Comparison of ENCODE assay signal across 21 mouse cellular contexts in the genomic region with DNA sequence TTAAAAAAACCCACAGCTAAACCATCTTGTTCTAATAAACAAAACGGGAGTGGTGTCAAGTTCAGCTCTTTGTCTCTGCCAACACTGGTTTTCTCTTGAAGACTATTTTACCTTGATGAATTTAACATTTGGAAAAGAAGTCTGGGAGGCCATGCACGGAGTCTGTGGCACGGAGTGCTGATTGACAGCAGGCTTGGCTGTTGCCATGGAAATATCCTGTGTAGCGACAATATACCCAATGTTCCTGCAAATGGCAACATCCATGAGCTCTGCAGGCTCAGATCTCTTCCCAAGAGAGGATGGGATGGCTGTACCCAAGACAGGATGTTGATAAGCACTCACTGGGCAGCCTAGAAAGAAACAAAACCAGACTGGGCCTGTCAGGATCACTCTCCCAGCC. TPM values are rescaled to one million over a fixed set of nuclear protein-coding genes. Genes with fewer than 3 reads are reported as not detected.
A peak's percentile ranks its signal among the peaks of the same experiment; 100 is the strongest.
DNase-seq lines count a peak whose midpoint lies in the region; ATAC-seq and TF ChIP-seq lines count a peak whose summit lies in the region.
"Had no signal": no experiment of that assay in that cellular context is flagged by ENCODE, and none has a peak within 500 bp of the region (broad histone marks: within the 10 kb centered on the region; RNA-seq: fewer than 3 reads in every experiment).

No protein-coding gene starts in this region.

- H3K27me3 ChIP-seq in embryonic facial prominence, embryonic 11.5 days (ENCODE audit: control insufficient read depth, insufficient read depth, low read length) = no peaks in the 10 kb centered on the region; the same call in 1 of the 2 replicates
- H3K27me3 ChIP-seq in embryonic facial prominence, embryonic 10.5 days (replicated peaks; ENCODE audit: low read depth, poor library complexity, severe bottlenecking) = peaks cover 21% of the 10 kb centered on the region
- no peaks in the 10 kb centered on the region for H3K27me3 ChIP-seq in midbrain, postnatal 0 days (ENCODE audit: insufficient read depth, low read length)
- peaks cover 9% of the 10 kb centered on the region; the same call in 1 of the 2 replicates for H3K27me3 ChIP-seq in midbrain, embryonic 10.5 days (ENCODE audit: low read depth, poor library complexity, severe bottlenecking)
- H3K27me3 ChIP-seq: embryonic facial prominence, embryonic 12.5 days; hindbrain, embryonic 15.5 days had no signal

- H3K9me3 ChIP-seq in embryonic facial prominence, embryonic 11.5 days (replicated peaks; ENCODE audit: control insufficient read depth, low read length) = no peaks in the 10 kb centered on the region
- H3K9me3 ChIP-seq in embryonic facial prominence, embryonic 10.5 days = no peaks in the 10 kb centered on the region
- H3K9me3 ChIP-seq in midbrain, postnatal 0 days (ENCODE audit: low read length) = no peaks in the 10 kb centered on the region
- no peaks in the 10 kb centered on the region for H3K9me3 ChIP-seq in midbrain, embryonic 10.5 days (replicated peaks)
- H3K9me3 ChIP-seq: embryonic facial prominence, embryonic 12.5 days; heart, embryonic 13.5 days; hindbrain, embryonic 15.5 days had no signal

- H3K4me3 ChIP-seq in embryonic facial prominence, embryonic 11.5 days (ENCODE audit: low read depth, low read length) = no peak overlapping the region
- H3K4me3 ChIP-seq in embryonic facial prominence, embryonic 10.5 days = no peak overlapping the region
- no peak overlapping the region for H3K4me3 ChIP-seq in layer of hippocampus, adult 2 months
- H3K4me3 ChIP-seq in midbrain, postnatal 0 days (ENCODE audit: low read depth, low read length) = no peak overlapping the region
- no peak overlapping the region for H3K4me3 ChIP-seq in midbrain, embryonic 10.5 days
- H3K4me3 ChIP-seq: embryonic facial prominence, embryonic 12.5 days; heart, embryonic 13.5 days; hindbrain, embryonic 15.5 days had no signal

- H3K4me2 ChIP-seq in embryonic facial prominence, embryonic 11.5 days (ENCODE audit: low read depth, low read length) = no peak overlapping the region
- H3K4me2 ChIP-seq in midbrain, postnatal 0 days (ENCODE audit: low read depth, low read length, poor library complexity, severe bottlenecking) = no peak overlapping the region
- H3K4me2 ChIP-seq: embryonic facial prominence, embryonic 12.5 days; heart, embryonic 13.5 days; hindbrain, embryonic 15.5 days had no signal

- 28% methylated on average over 4 of the region's 4 CpGs for WGBS in embryonic facial prominence, embryonic 11.5 days
- WGBS in embryonic facial prominence, embryonic 10.5 days = 47% methylated on average over 4 of the region's 4 CpGs
- 23% methylated on average over 4 of the region's 4 CpGs for WGBS in midbrain, postnatal 0 days
- 68% methylated on average over 4 of the region's 4 CpGs for WGBS in midbrain, embryonic 10.5 days

- no peaks in the 10 kb centered on the region for H3K36me3 ChIP-seq in embryonic facial prominence, embryonic 11.5 days (replicated peaks; ENCODE audit: control insufficient read depth, insufficient read depth, low read depth, low read length)
- no peaks in the 10 kb centered on the region for H3K36me3 ChIP-seq in embryonic facial prominence, embryonic 10.5 days (replicated peaks)
- no peaks in the 10 kb centered on the region for H3K36me3 ChIP-seq in midbrain, postnatal 0 days (ENCODE audit: insufficient read depth, low read length)
- no peaks in the 10 kb centered on the region for H3K36me3 ChIP-seq in midbrain, embryonic 10.5 days
- H3K36me3 ChIP-seq: embryonic facial prominence, embryonic 12.5 days; G1E; heart, embryonic 13.5 days; hindbrain, embryonic 15.5 days had no signal

- DNase-seq in embryonic facial prominence, embryonic 11.5 days (ENCODE audit: low spot score) = peak; percentile 21
- DNase-seq in embryonic facial prominence, embryonic 10.5 days (ENCODE audit: low spot score) = no peak
- peak; percentile 31 to 38 for DNase-seq in layer of hippocampus, adult 2 months (ENCODE audit: low spot score in 2 of 2)
- DNase-seq in layer of hippocampus, postnatal 25 days (ENCODE audit: extremely low spot score in 1 of 2, low spot score in 1 of 2) = no peak
- peak; percentile 18 for DNase-seq in midbrain, postnatal 0 days (ENCODE audit: low spot score)
- no peak for DNase-seq in midbrain, embryonic 10.5 days (ENCODE audit: low spot score)
- no peak for DNase-seq in urinary bladder, postnatal 10 days (ENCODE audit: low spot score)
- DNase-seq: adrenal gland, postnatal 10 days; B cell, adult 2 months; cerebellum, adult 2 months; cerebellum, postnatal 10 days; gastrocnemius, postnatal 36 days; heart, adult 11 months; heart, postnatal 36 days had no signal

- no peak for ATAC-seq in embryonic facial prominence, embryonic 11.5 days (replicated peaks; ENCODE audit: insufficient number of reproducible peaks, low FRiP score, low TSS enrichment, low read depth)
- ATAC-seq in midbrain, postnatal 0 days (ENCODE audit: low FRiP score) = no peak
- ATAC-seq: CD4-positive, CD25-positive, alpha-beta regulatory T cell, adult 4 months had no signal

- no peak overlapping the region for H3K9ac ChIP-seq in embryonic facial prominence, embryonic 11.5 days (replicated peaks; ENCODE audit: low read length)
- no peak overlapping the region for H3K9ac ChIP-seq in midbrain, postnatal 0 days (replicated peaks; ENCODE audit: low read length, poor library complexity, severe bottlenecking)
- H3K9ac ChIP-seq: embryonic facial prominence, embryonic 12.5 days; heart, embryonic 13.5 days; hindbrain, embryonic 15.5 days had no signal

- no peaks in the 10 kb centered on the region; the same call in 1 of the 2 replicates for H3K4me1 ChIP-seq in embryonic facial prominence, embryonic 11.5 days (ENCODE audit: control insufficient read depth, insufficient read depth, low read length)
- peaks cover 10% of the 10 kb centered on the region; the same call in 1 of the 2 replicates for H3K4me1 ChIP-seq in embryonic facial prominence, embryonic 10.5 days
- H3K4me1 ChIP-seq in midbrain, postnatal 0 days (ENCODE audit: insufficient read depth, low read length) = 0 out of 2 replicates have a peak, but pooled peaks cover 6% of the 10 kb centered on the region
- peaks cover 4% of the 10 kb centered on the region for H3K4me1 ChIP-seq in midbrain, embryonic 10.5 days
- H3K4me1 ChIP-seq: embryonic facial prominence, embryonic 12.5 days had no signal

- no peak overlapping the region for H3K27ac ChIP-seq in embryonic facial prominence, embryonic 11.5 days (replicated peaks; ENCODE audit: low read depth, low read length)
- no peak overlapping the region for H3K27ac ChIP-seq in embryonic facial prominence, embryonic 10.5 days (replicated peaks)
- peak overlapping the region; percentile 56; the same call in 1 of the 2 replicates for H3K27ac ChIP-seq in layer of hippocampus, adult 2 months
- H3K27ac ChIP-seq in midbrain, postnatal 0 days (ENCODE audit: low read depth, low read length) = no peak overlapping the region
- H3K27ac ChIP-seq in midbrain, embryonic 10.5 days (replicated peaks) = no peak overlapping the region
- H3K27ac ChIP-seq: embryonic facial prominence, embryonic 12.5 days; heart, embryonic 13.5 days; hindbrain, embryonic 15.5 days had no signal

- no peak for TF ChIP-seq CTCF in layer of hippocampus, adult 2 months (conservative IDR thresholded peaks at IDR 0.05)
- no peak for TF ChIP-seq CTCF in midbrain, postnatal 0 days (IDR thresholded peaks at IDR 0.05)

RNA-seq across cellular contexts. Expression of gene Gm1043, which starts 42.2 kb away (rescaled TPM):
- not detected in 2 replicates for polyA plus RNA-seq in embryonic facial prominence, embryonic 11.5 days (2014; fragmentation: Nextera tagmentation; extraction: Ambion mirVana)
- not detected in 2 replicates for polyA plus RNA-seq in embryonic facial prominence, embryonic 10.5 days (2016; fragmentation: Nextera tagmentation; extraction: Ambion mirVana)
- 10 to 100 TPM; 31.8 to 33.1 TPM for total RNA-seq in layer of hippocampus, adult 2 months (2021)
- total RNA-seq in layer of hippocampus, postnatal 25 days (2021) = 10 to 100 TPM; 21.4 to 28.8 TPM
- total RNA-seq in midbrain, postnatal 0 days (2014; rRNA removed) = 19.4 and 29.5 TPM in 2 replicates
- 1.2 and 1.6 TPM in 2 replicates for polyA plus RNA-seq in midbrain, postnatal 0 days (2015; fragmentation: Nextera tagmentation; extraction: Ambion mirVana)
- 0.01 and 0.05 TPM in 2 replicates for polyA plus RNA-seq in midbrain, embryonic 10.5 days (2016; fragmentation: Nextera tagmentation; extraction: Ambion mirVana)
- total RNA-seq: gastrocnemius, adult 8-10 months; gastrocnemius, postnatal 36 days; heart, postnatal 36 days had no signal
- polyA plus RNA-seq: embryonic facial prominence, embryonic 12.5 days; G1E; heart, embryonic 13.5 days; heart, postnatal 0 days had no signal

RNA-seq across cellular contexts. Expression of gene Wfs1, which starts 53.9 kb away (rescaled TPM):
- polyA plus RNA-seq in embryonic facial prominence, embryonic 11.5 days (2014; fragmentation: Nextera tagmentation; extraction: Ambion mirVana) = 5.9 and 6.4 TPM in 2 replicates
- 7.3 and 10.0 TPM in 2 replicates for polyA plus RNA-seq in embryonic facial prominence, embryonic 10.5 days (2016; fragmentation: Nextera tagmentation; extraction: Ambion mirVana)
- 100 to 1,000 TPM; 133 to 144 TPM for total RNA-seq in layer of hippocampus, adult 2 months (2021)
- 100 to 1,000 TPM; 191 to 192 TPM for total RNA-seq in layer of hippocampus, postnatal 25 days (2021)
- total RNA-seq in midbrain, postnatal 0 days (2014; rRNA removed) = 11.3 and 14.0 TPM in 2 replicates
- 11.9 and 12.8 TPM in 2 replicates for polyA plus RNA-seq in midbrain, postnatal 0 days (2015; fragmentation: Nextera tagmentation; extraction: Ambion mirVana)
- polyA plus RNA-seq in midbrain, embryonic 10.5 days (2016; fragmentation: Nextera tagmentation; extraction: Ambion mirVana) = 8.9 and 9.9 TPM in 2 replicates

Comparison
In these comparisons a context has a peak if more than half of its experiments do, and no peak if none do; other contexts are left out.
1. DNase-seq: peak in embryonic facial prominence, embryonic 11.5 days (single experiment), layer of hippocampus, adult 2 months (2 of 2) and midbrain, postnatal 0 days (single experiment); none in embryonic facial prominence, embryonic 10.5 days (single experiment), layer of hippocampus, postnatal 25 days (0 of 2), midbrain, embryonic 10.5 days (single experiment) and urinary bladder, postnatal 10 days (single experiment).